Mouse (Mus musculus) lung, postnatal 4 days (tissue): Measurements from ENCODE around the gene Ctns.

ENCODE experiments used
- DNase-seq, 2 experiments: peaks; one replicate each; pipeline ENCODE4 v3.0.0; 2021

The Ctns gene

DNA sequence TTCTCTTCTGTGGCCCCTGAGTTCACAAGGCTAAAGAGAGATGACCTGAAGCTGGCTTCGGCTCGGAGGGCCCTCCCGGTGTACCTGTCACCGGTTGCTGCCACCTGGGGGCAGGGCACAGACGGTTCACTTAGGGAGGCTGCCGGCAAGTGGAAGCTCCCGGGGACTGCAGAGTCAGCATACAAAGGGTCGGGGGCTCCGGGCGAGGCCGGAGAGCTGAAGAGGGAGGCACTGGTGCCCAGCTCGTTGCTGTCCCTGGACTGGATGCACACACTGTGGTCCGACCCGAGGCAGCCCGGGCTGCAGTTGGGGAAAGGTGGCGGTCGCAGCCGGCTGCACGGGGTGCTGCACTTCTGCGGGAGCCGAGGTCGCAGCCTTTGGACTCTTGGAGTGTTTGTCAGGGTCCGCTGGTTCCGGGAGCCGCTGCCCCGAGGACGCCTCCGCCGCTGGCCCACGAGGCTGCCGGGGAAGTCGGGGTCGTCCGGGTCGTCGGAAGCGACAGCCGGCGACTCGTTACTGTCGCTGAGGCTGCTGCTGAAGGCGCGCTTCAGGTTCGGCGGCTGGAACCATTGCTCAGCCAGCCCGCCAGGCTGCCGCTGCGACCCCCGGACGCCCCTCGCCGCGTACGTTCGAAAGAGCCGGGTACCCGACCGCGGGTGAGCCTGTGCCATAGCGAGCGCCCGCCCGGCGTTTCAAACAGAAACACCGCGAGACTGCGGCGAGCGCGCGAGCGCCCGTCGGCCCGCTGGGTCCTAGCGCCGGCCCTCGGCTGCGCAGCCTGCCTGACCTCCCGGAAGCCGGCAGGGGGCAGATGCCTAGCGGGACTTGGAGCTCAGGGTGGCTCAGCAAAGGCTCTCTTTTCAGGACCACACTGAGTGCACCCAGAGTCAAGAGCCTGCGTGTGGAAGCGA lies 61.0 kb downstream of the Ctns start, which contains the start of gene Haspin:
TSS of gene Haspin (minus strand) at position 704 of the 911 bp plus-strand sequence.
- peak; percentile 95 to 96 for DNase-seq

DNA sequence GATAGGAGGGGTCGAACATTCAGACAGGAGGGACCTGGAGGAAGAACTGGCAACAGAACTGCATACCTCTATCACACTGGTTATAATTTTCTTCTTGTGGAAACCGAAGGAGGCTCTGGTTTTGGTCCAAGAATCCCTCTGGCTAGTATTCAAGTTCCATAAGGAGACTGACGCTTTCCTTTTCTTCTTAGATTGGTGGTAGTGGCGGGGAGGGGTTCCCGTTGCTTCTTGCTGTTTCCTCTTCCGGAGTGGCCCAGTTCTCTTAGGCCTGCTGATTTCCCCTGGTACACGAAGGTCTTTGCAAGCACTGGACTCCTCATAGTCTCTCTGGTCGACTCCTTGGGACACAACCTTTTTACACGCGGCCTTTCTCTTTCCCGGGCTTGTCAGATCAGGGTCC lies 61.7 kb downstream of the Ctns start:
- DNase-seq: no peak

DNA sequence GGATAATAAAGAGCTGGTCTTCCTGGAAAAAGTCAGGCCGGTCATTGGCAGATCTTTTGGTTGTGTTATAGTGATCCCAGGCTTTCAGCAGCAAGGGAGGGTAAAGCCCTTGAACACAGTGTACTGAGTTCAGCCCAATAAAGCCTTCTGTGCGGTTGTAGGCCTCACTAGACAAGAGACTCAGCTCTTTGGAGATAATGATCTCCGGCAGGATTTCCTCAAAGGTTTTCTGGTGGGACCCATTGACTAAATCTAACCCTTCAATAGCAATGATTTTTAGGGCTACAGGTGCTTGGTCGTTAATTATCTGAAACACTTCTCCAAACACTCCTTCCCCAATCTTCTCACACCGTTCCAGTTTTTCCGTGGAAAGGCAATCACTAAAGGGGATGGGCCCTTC lies 62.3 kb downstream of the Ctns start:
- DNase-seq: no peak

DNA sequence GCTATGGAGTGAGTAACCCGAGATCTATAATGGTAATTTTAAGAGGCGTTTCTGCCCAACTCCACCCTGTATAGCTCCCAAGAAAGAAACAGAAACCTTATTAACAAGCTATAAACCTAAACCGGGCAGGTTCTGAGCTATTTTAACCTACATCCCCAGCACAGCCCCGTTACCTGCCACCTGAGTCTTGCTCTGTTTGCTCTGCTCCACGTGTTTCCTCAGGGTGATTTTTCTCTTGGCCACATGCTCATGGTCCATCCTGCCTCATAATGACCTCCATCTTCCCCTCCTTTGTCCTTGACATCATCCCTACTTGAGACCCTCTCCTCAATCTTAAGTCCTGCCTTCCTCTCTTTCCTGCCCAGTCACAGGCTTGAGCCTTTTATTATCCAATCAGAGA lies 64.6 kb downstream of the Ctns start:
- no peak for DNase-seq
